Mouse (Mus musculus): Measurements from ENCODE around the gene Gm42421. TPM values are rescaled to one million over a fixed set of nuclear protein-coding genes. Genes with fewer than 3 reads are reported as not detected.
A peak's percentile ranks its signal among the peaks of the same experiment; 100 is the strongest.

Gm42421 gene
- polyA plus RNA-seq, 1 experiment, result 2.1 TPM

GRCm38 (mm10) chr5:143975631-143975933 lies 47.6 kb downstream of the Gm42421 start:
- DNase-seq (ENCODE audit: low read depth), result no peak
- TF ChIP-seq CTCF (IDR thresholded peaks at IDR 0.05; ENCODE audit: borderline replicate concordance, extremely low read depth, insufficient read depth, insufficient read length) (no peak), POLR2A (IDR thresholded peaks at IDR 0.05; ENCODE audit: borderline replicate concordance, extremely low read depth, insufficient read depth, insufficient read length, poor library complexity, severe bottlenecking) (no peak)

GRCm38 (mm10) chr5:143976232-143976631 lies 48.3 kb downstream of the Gm42421 start:
- no peak for DNase-seq (ENCODE audit: low read depth)
- TF ChIP-seq POLR2A (IDR thresholded peaks at IDR 0.05; ENCODE audit: borderline replicate concordance, extremely low read depth, insufficient read depth, insufficient read length, poor library complexity, severe bottlenecking) (no peak), CTCF (IDR thresholded peaks at IDR 0.05; ENCODE audit: borderline replicate concordance, extremely low read depth, insufficient read depth, insufficient read length) (no peak)

GRCm38 (mm10) chr5:143976726-143977431 lies 48.9 kb downstream of the Gm42421 start:
- TF ChIP-seq CTCF (IDR thresholded peaks at IDR 0.05; ENCODE audit: borderline replicate concordance, extremely low read depth, insufficient read depth, insufficient read length) (no peak), POLR2A (IDR thresholded peaks at IDR 0.05; ENCODE audit: borderline replicate concordance, extremely low read depth, insufficient read depth, insufficient read length, poor library complexity, severe bottlenecking) (no peak)
- DNase-seq (ENCODE audit: low read depth), result no peak

GRCm38 (mm10) chr5:143980858-143981257 lies 52.9 kb downstream of the Gm42421 start:
- peak; percentile 66 for DNase-seq (ENCODE audit: low read depth)
- TF ChIP-seq CTCF (IDR thresholded peaks at IDR 0.05; ENCODE audit: borderline replicate concordance, extremely low read depth, insufficient read depth, insufficient read length) (no peak), POLR2A (IDR thresholded peaks at IDR 0.05; ENCODE audit: borderline replicate concordance, extremely low read depth, insufficient read depth, insufficient read length, poor library complexity, severe bottlenecking) (no peak)

- DNase-seq (ENCODE audit: low read depth), result no peak
- TF ChIP-seq POLR2A (IDR thresholded peaks at IDR 0.05; ENCODE audit: borderline replicate concordance, extremely low read depth, insufficient read depth, insufficient read length, poor library complexity, severe bottlenecking) (no peak), CTCF (IDR thresholded peaks at IDR 0.05; ENCODE audit: borderline replicate concordance, extremely low read depth, insufficient read depth, insufficient read length) (no peak)
Measured at GRCm38 (mm10) chr5:143982361-143982760, 54.4 kb downstream of the Gm42421 start.

GRCm38 (mm10) chr5:143985381-143985780 lies 57.4 kb downstream of the Gm42421 start:
- no peak for TF ChIP-seq POLR2A (IDR thresholded peaks at IDR 0.05; ENCODE audit: borderline replicate concordance, extremely low read depth, insufficient read depth, insufficient read length, poor library complexity, severe bottlenecking)
- TF ChIP-seq CTCF (IDR thresholded peaks at IDR 0.05; ENCODE audit: borderline replicate concordance, extremely low read depth, insufficient read depth, insufficient read length), result no peak
- no peak for DNase-seq (ENCODE audit: low read depth)

Other genes with a start within 250 kb of the Gm42421 start
- 15.0 and 28.2 TPM in 2 replicates for gene Usp42, start 195.9 kb upstream of the Gm42421 start, polyA plus RNA-seq (2012; rRNA removed)
- 26.1 and 31.8 TPM in 2 replicates for gene Eif2ak1, start 110.4 kb upstream of the Gm42421 start, polyA plus RNA-seq (2012; rRNA removed)
- 0.48 and 0.53 TPM in 2 replicates for gene Ankrd61, start 30.5 kb upstream of the Gm42421 start, polyA plus RNA-seq (2012; rRNA removed)
- 76.1 and 79.8 TPM in 2 replicates for gene Aimp2, start 18.3 kb upstream of the Gm42421 start, polyA plus RNA-seq (2012; rRNA removed)
- gene Pms2, start 18.2 kb upstream of the Gm42421 start, polyA plus RNA-seq (2012; rRNA removed), result 15.8 and 18.6 TPM in 2 replicates
- 7.4 and 9.4 TPM in 2 replicates for gene Rsph10b, start 4.9 kb downstream of the Gm42421 start, polyA plus RNA-seq (2012; rRNA removed)
- 53.6 and 54.9 TPM in 2 replicates for gene Ccz1, start 86.7 kb downstream of the Gm42421 start, polyA plus RNA-seq (2012; rRNA removed)
- gene Ocm, start 98.5 kb downstream of the Gm42421 start, polyA plus RNA-seq (2012; rRNA removed), result not detected in 2 replicates
- gene Lmtk2, start 172.3 kb downstream of the Gm42421 start, polyA plus RNA-seq (2012; rRNA removed), result 14.0 and 24.8 TPM in 2 replicates